Mouse (Mus musculus) CH12.LX (cell line): Measurements from ENCODE around the gene Gimap7. TPM values are rescaled to one million over a fixed set of nuclear protein-coding genes. Genes with fewer than 3 reads are reported as not detected.
"Not testable (repeated sequence)": the region's sequence is repeated elsewhere in the genome, so short reads cannot be mapped to it uniquely, and the experiment has no call there.

Experiments used
- DNase-seq: peaks from one replicate; pipeline ENCODE4 v3.0.0-alpha.2; 2013; ENCODE audit errors: extremely low read depth
- H3K27ac ChIP-seq: 2 replicates; pipeline ENCODE4 v1.5.1; 2012; ENCODE audit warnings: low read depth, mild to moderate bottlenecking, control low read depth, moderate library complexity; ENCODE audit not compliant: insufficient read depth
- H3K27me3 ChIP-seq: replicated peaks from 2 replicates; pipeline ENCODE3; 2012; ENCODE audit warnings: inconsistent platforms
- H3K36me3 ChIP-seq, 2 experiments: replicated peaks in 1 of 2; 2 replicates each; pipeline versions ENCODE3 to v1.6.1; 2012; ENCODE audit warnings: inconsistent platforms in 1 of 2, low read length in 1 of 2, mild to moderate bottlenecking in 1 of 2, mixed read lengths in 1 of 2, moderate library complexity in 1 of 2; ENCODE audit not compliant: control insufficient read depth in 1 of 2, insufficient read depth in 1 of 2
- H3K4me1 ChIP-seq, 2 experiments: 2 replicates each; pipeline ENCODE4 v1.6.1; 2012; ENCODE audit warnings: inconsistent platforms in 1 of 2, moderate library complexity in 1 of 2; ENCODE audit not compliant: insufficient read depth in 2 of 2, control insufficient read depth in 1 of 2
- H3K4me2 ChIP-seq: 2 replicates; pipeline ENCODE4 v1.6.1; 2012; ENCODE audit warnings: low read depth, mild to moderate bottlenecking, control low read depth; ENCODE audit not compliant: poor library complexity, insufficient read depth, severe bottlenecking
- H3K4me3 ChIP-seq, 3 experiments: fragments of 150-350 bp in 1 of 3; sonication (generic) in 1 of 3; replicated peaks in 1 of 3; 2 replicates each; pipeline versions ENCODE3 to v1.5.1; 2011 to 2012; ENCODE audit warnings: low read depth in 2 of 3, low read length in 2 of 3, mild to moderate bottlenecking in 2 of 3, moderate library complexity in 2 of 3, control low read depth in 1 of 3, improper control_type of control experiment in 1 of 3, inconsistent platforms in 1 of 3, mixed read lengths in 1 of 3; ENCODE audit not compliant: poor library complexity in 1 of 3
- H3K79me2 ChIP-seq: replicated peaks from 2 replicates; pipeline ENCODE4 v1.6.1; 2012; ENCODE audit warnings: mild to moderate bottlenecking, moderate library complexity; ENCODE audit not compliant: control insufficient read depth, poor library complexity, insufficient read depth, severe bottlenecking; ENCODE audit errors: extremely low read depth
- H3K9ac ChIP-seq: 2 replicates; pipeline ENCODE4 v1.6.1; 2012; ENCODE audit warnings: low read depth, mild to moderate bottlenecking, control low read depth, moderate library complexity; ENCODE audit not compliant: insufficient read depth
- H3K9me3 ChIP-seq: replicated peaks from 2 replicates; pipeline ENCODE3; 2012; ENCODE audit warnings: low read length, inconsistent platforms, mixed read lengths
- CHD2 ChIP-seq: IDR thresholded peaks from 2 replicates; pipeline ENCODE4 v1.6.1; 2011; ENCODE audit warnings: low read length, improper control_type of control experiment
- CTCF ChIP-seq, 2 experiments: IDR thresholded peaks in 1 of 2; conservative IDR thresholded peaks in 1 of 2; 2 replicates each; pipeline ENCODE4 v1.5.1; 2011 to 2012; ENCODE audit warnings: low read depth in 2 of 2, low read length in 2 of 2, improper control_type of control experiment in 1 of 2, inconsistent platforms in 1 of 2, mild to moderate bottlenecking in 1 of 2, moderate library complexity in 1 of 2
- EP300 ChIP-seq: IDR thresholded peaks from 2 replicates; pipeline ENCODE4 v1.6.1; 2011; ENCODE audit warnings: low read length, improper control_type of control experiment
- ETS1 ChIP-seq: conservative IDR thresholded peaks from 2 replicates; pipeline ENCODE4 v1.6.1; 2012; ENCODE audit warnings: low read depth, mild to moderate bottlenecking, inconsistent platforms, low read length, improper control_type of control experiment, moderate library complexity
- HCFC1 ChIP-seq: IDR thresholded peaks from 2 replicates; pipeline ENCODE4 v1.6.1; 2012; ENCODE audit warnings: low read depth, mild to moderate bottlenecking, inconsistent platforms, low read length, improper control_type of control experiment
- IRF4 ChIP-seq: IDR thresholded peaks from 2 replicates; pipeline ENCODE4 v1.6.1; 2014; ENCODE audit warnings: low read depth, mild to moderate bottlenecking, inconsistent platforms, low read length, improper control_type of control experiment
- JUN ChIP-seq: IDR thresholded peaks from 2 replicates; pipeline ENCODE4 v1.6.1; 2011; ENCODE audit warnings: low read depth, mild to moderate bottlenecking, low read length, improper control_type of control experiment, moderate library complexity; ENCODE audit not compliant: insufficient read depth
- JUND ChIP-seq: conservative IDR thresholded peaks from 2 replicates; pipeline ENCODE4 v1.6.1; 2011; ENCODE audit warnings: low read depth, low read length, improper control_type of control experiment
- MYC ChIP-seq: IDR thresholded peaks from 2 replicates; pipeline ENCODE4 v1.6.1; 2011; ENCODE audit warnings: low read depth, mild to moderate bottlenecking, improper control_type of control experiment, low read length
- NRF1 ChIP-seq: IDR thresholded peaks from 2 replicates; pipeline ENCODE4 v1.6.1; 2014; ENCODE audit warnings: low read depth, mild to moderate bottlenecking, inconsistent platforms, low read length, improper control_type of control experiment, moderate library complexity
- POLR2A ChIP-seq: IDR thresholded peaks from 2 replicates; pipeline ENCODE4 v1.6.1; 2011; ENCODE audit warnings: low read depth, mild to moderate bottlenecking, improper control_type of control experiment, low read length
- RCOR1 ChIP-seq: conservative IDR thresholded peaks from 2 replicates; pipeline ENCODE4 v1.6.1; 2012; ENCODE audit warnings: low read depth, mild to moderate bottlenecking, inconsistent platforms, low read length, improper control_type of control experiment
- TBP ChIP-seq: conservative IDR thresholded peaks from 2 replicates; pipeline ENCODE4 v1.6.1; 2011; ENCODE audit warnings: low read depth, low read length, improper control_type of control experiment
- TCF12 ChIP-seq: IDR thresholded peaks from 2 replicates; pipeline ENCODE4 v1.6.1; 2014; ENCODE audit warnings: low read depth, mild to moderate bottlenecking, inconsistent platforms, low read length, improper control_type of control experiment
- ZNF384 ChIP-seq: IDR thresholded peaks from 2 replicates; pipeline ENCODE4 v1.6.1; 2012; ENCODE audit warnings: low read depth, low read length, improper control_type of control experiment, inconsistent platforms
- dilution Hi-C: fragments of 300-500 bp; cut with MboI; formaldehyde crosslinking; loops from 2 replicates; pipeline ENCODE4 v1.14.3; 2020; ENCODE audit warnings: low sequenced_read_pairs; ENCODE audit not compliant: extremely low pct_unique_long_range_greater_than_20kb, extremely low pct_ligation_motif_present
- in situ Hi-C: fragments of 300-500 bp; cut with MboI; formaldehyde crosslinking; loops from 3 replicates; pipeline ENCODE4 v1.14.3; 2019; ENCODE audit warnings: low sequenced_read_pairs, low pct_ligation_motif_present, low pct_unique_long_range_greater_than_20kb, mixed read lengths
- polyA plus RNA-seq: library from polyadenylated mRNA; unstranded; fragments of >175 nt; gene quantifications from 2 replicates; pipeline ENCODE4 v1.2.1, GENCODE M21; 2012; ENCODE audit warnings: low read depth; ENCODE audit not compliant: insufficient read length
- total RNA-seq, 2 experiments: library from RNA; depleted of rRNA; stranded (reverse); fragments of 300-350 nt in 1 of 2; fragments of >200 nt in 1 of 2; gene quantifications; 2 replicates each; pipeline ENCODE4 v1.2.3; 2012 to 2014

The Gimap7 gene
- total and polyA plus RNA-seq, 3 experiments = 4.2 to 14.5 (median 7.0) TPM

DNA sequence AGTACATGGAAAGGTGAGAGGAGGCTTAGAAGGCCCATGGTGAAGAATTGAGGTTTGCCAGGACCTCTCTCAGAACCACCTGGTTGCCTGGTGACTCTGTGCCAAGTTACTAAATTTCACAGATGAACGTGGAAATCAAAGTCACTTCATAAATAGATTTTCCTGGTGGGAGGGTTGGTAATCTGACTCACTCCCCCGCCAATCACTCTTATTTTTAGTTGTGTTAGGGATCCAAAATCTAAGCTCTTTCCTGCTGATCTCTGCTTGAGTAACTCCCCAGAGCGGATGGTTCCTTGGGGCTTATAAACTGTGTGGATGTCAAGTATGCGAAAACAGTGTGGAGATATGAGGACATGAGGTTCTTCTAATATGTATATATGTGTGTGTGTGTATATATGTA lies 36.1 kb upstream of the Gimap7 start:
- H3K27me3 ChIP-seq = no peaks in the 10 kb centered on the region
- H3K4me2 ChIP-seq = peak overlapping the region; percentile 75
- H3K27ac ChIP-seq = peak overlapping the region; percentile 98
- peaks cover 42% of the 10 kb centered on the region for H3K79me2 ChIP-seq
- H3K9ac ChIP-seq = peak overlapping the region; percentile 86
- TF ChIP-seq CHD2 (no peak), CTCF (conservative IDR thresholded peaks at IDR 0.05 in 1 of 2, IDR thresholded peaks at IDR 0.05 in 1 of 2; ENCODE audit: low read depth in 2 of 2, low read length in 2 of 2) (no peak), TCF12 (no peak), NRF1 (no peak), RCOR1 (no peak), HCFC1 (no peak)
- DNase-seq = no peak
- H3K9me3 ChIP-seq = no peaks in the 10 kb centered on the region
- peaks cover 17 to 62% of the 10 kb centered on the region in 2 experiments for H3K4me1 ChIP-seq
- dilution Hi-C loops = no loop called here
- in situ Hi-C loops = loop anchor here (5.0 kb wide), 1 partner anchor 35 kb away; the partner anchor contains the start of gene Gimap8
- no peak overlapping the region for H3K4me3 ChIP-seq
- H3K36me3 ChIP-seq = peaks cover 0 to 13% of the 10 kb centered on the region in 2 experiments

DNA sequence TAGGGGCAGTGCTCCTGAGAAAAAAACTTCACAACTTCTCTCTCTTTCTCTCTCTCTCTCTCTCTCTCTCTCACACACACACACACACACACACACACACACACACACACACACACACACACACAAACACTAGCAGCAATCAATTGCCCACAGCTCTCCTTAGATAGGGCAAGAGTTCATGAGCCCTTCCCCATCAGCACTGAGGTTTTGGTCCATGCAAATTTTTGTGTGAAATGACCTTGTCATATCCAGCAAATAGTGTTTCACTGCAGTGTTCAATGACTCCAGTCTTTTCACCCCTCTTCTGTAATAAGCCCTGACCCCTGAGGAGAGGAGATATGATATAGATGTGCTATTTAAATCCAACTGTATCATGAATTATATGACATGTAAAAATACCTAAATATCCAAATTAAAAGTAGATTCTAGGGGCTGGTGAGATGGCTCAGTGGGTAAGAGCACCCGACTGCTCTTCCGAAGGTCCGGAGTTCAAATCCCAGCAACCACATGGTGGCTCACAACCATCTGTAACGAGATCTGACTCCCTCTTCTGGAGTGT lies 35.1 kb upstream of the Gimap7 start:
- dilution Hi-C loops = not testable (repeated sequence)
- Histone ChIP-seq H3K4me2 (peak overlapping the region; percentile 51), H3K36me3 (peaks cover 0 to 14% of the 10 kb centered on the region in 2 experiments), H3K79me2 (peaks cover 37% of the 10 kb centered on the region)
- peak; percentile 85 for DNase-seq
- TF ChIP-seq TCF12 (peak; percentile 60; the same call in 1 of the 2 replicates), EP300 (peak; percentile 65), IRF4 (peak; percentile 75), TBP (peak; percentile 91), JUND (0 out of 2 replicates have a peak, but pooled peaks have one; percentile 12), ZNF384 (peak; percentile 55), JUN (0 out of 2 replicates have a peak, but pooled peaks have one; percentile 19), MYC (0 out of 2 replicates have a peak, but pooled peaks have one; percentile 20), ETS1 (peak; percentile 53), POLR2A (peak; percentile 38; the same call in 1 of the 2 replicates)
- TF ChIP-seq, all 38 proteins: peak for 10; not testable (repeated sequence) for 28
- H3K9me3 ChIP-seq, H3K4me3 ChIP-seq, H3K27me3 ChIP-seq: not testable (repeated sequence)
- H3K9ac ChIP-seq = peak overlapping the region; percentile 49
- H3K4me1 ChIP-seq = peaks cover 17 to 71% of the 10 kb centered on the region in 2 experiments
- peak overlapping the region; percentile 82 for H3K27ac ChIP-seq
- in situ Hi-C loops = loop anchor here (5.0 kb wide), 1 partner anchor 36 kb away; the partner anchor contains the start of gene Gimap8
